Mouse (Mus musculus) brain, embryonic 14.5 days (tissue): Measurements from ENCODE around the gene Epc2.

Experiments used
- CTCF ChIP-seq: fragments of 200-500 bp; IDR thresholded peaks from 2 replicates; pipeline ENCODE4 v1.5.1; 2012; ENCODE audit warnings: inconsistent platforms, mild to moderate bottlenecking, moderate library complexity, borderline replicate concordance; ENCODE audit not compliant: insufficient read depth, insufficient read length; ENCODE audit errors: extremely low read depth
- POLR2A ChIP-seq: fragments of 200-500 bp; IDR thresholded peaks from 2 replicates; pipeline ENCODE4 v1.6.1; 2012; ENCODE audit warnings: mild to moderate bottlenecking, inconsistent platforms, borderline replicate concordance; ENCODE audit not compliant: poor library complexity, insufficient read depth, insufficient read length, severe bottlenecking; ENCODE audit errors: extremely low read depth

DNA sequence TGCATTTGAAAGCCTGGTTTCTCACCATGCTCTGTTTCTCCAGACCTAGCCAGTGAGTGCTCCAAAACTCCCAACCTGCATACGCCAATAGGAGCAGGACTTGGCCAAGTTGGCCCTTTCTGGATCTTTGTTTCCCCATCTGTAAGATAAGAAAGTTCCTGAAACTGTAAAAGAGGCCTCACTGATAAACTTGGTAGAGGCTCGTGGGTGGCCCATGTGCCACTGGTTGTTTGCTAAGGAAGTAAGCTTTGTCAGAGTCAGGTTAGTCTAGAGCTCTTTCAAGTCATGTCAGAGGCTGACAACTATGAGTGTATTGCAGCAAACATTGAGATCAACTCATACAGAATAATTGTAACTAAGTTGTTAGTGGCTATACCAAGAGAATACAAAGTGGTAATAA lies 101.8 kb downstream of the Epc2 start:
- TF ChIP-seq CTCF (no peak), POLR2A (no peak)
